Mouse (Mus musculus) macrophage (primary cell): ENCODE data around the gene Slc15a4. TPM values are rescaled to one million over a fixed set of nuclear protein-coding genes. Genes with fewer than 3 reads are reported as not detected.

Experiments
- H3K27ac ChIP-seq: fragments of 350-480 bp; formaldehyde crosslinking; 2 replicates; pipeline ENCODE4 v1.9.0; 2021
- H3K36me3 ChIP-seq: fragments of 350-480 bp; formaldehyde crosslinking; 2 replicates; pipeline ENCODE4 v1.9.0; 2021; ENCODE audit errors: inconsistent target
- H3K4me3 ChIP-seq: fragments of 350-480 bp; formaldehyde crosslinking; 2 replicates; pipeline ENCODE4 v1.9.0; 2021; ENCODE audit errors: inconsistent target
- H3K79me2 ChIP-seq: fragments of 350-480 bp; formaldehyde crosslinking; 2 replicates; pipeline ENCODE4 v1.9.0; 2021; ENCODE audit errors: inconsistent target
- WGBS: methylation state at CpG from one replicate; pipeline ENCODE4 v1.1.7; 2026; ENCODE audit warnings: inconsistent platforms; ENCODE audit not compliant: missing documents; 5-methylcytosine and 5-hydroxymethylcytosine counted together
- polyA plus RNA-seq: library from polyadenylated mRNA; stranded (reverse); fragments of 250-400 nt; gene quantifications from 3 replicates; pipeline ENCODE4 v1.2.4, GENCODE M21; 2018; ENCODE audit warnings: inconsistent platforms
- total RNA-seq, 78 experiments: library from RNA; depleted of rRNA; stranded (reverse); fragments of 250-400 nt; gene quantifications; 1 replicate in 9 of 78; 2 replicates in 24 of 78; 3 replicates in 43 of 78; 4 replicates in 2 of 78; pipeline ENCODE4 v1.2.4; 2018; ENCODE audit warnings: inconsistent platforms in 56 of 78

The Slc15a4 gene
- 100 to 1,000 TPM in 25 of 26 experiments, 10 to 100 TPM in 1; 89.5 to 362 (median 173) TPM for total RNA-seq (2018; cell fraction: chromatin; rRNA removed)
- total RNA-seq (2018; cell fraction: cytosol; rRNA removed), result 10 to 100 TPM; 31.3 to 87.6 (median 56.0) TPM
- total RNA-seq (2018; cell fraction: nucleus; rRNA removed), result 100 to 1,000 TPM in 24 of 26 experiments, 10 to 100 TPM in 2; 88.5 to 441 (median 144) TPM
- polyA plus RNA-seq, result 32.6 to 331 TPM (median 56.6 TPM) in 3 replicates

DNA sequence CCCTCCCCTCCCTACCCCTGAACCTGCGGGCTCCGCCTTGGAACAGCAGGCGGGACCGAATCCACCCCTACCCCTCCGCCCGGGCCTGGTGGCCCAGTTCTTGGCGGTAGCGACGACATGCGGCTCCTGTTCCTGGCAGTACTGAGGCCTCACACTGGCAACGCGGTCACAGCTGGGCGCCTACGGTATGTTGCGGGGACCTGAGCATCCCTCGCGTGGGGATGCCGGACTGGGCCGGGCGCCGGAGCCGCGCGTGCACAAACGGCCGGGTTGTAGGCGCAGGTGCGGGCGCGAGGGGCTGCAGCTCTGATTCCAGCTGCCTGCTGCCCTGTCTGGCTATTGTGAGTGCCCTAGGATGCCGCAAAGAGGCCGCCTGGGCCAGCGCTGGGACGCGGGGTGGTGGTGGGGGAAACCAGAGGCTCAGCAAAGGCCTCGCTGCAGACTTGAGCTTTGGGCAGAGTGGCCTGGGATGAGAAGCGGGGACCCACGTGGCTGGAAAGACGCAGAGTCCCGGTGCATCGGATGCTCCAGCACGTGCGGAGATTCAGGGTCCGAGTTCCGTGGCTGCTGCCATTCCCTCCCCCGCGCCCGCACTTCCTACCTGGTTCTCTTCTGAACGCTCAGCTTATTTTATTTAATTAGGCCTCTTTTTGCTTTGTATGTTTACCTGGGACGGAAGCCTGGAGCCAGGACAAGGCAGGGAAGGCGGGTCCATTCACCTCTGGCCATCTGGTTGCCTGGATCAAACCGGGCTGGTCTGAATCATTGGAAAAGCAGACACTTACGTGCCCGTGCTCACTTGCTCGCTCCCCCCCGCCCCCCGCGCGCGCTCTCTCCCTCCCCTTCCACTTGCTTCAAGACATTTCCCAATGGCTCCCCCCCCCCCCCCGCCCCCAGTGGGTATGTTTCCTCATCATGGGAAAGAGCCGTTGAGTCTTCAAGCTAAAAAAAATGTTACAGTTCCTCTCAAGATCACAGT lies at the start of gene Slc15a4, which contains the start of gene Glt1d1:
Slc15a4 (minus strand) TSS at position 731 of the 979 bp plus-strand sequence.
Glt1d1 (plus strand) TSS at position 96 of the 979 bp plus-strand sequence.
- no peak within 1 kb of the TSS for H3K27ac ChIP-seq
- 2% methylated on average over 43 of the region's 62 CpGs for WGBS
- no peaks in the 10 kb centered on the region for H3K36me3 ChIP-seq
- H3K4me3 ChIP-seq, result no peak within 1 kb of the TSS
- no peaks in the 10 kb centered on the region for H3K79me2 ChIP-seq

DNA sequence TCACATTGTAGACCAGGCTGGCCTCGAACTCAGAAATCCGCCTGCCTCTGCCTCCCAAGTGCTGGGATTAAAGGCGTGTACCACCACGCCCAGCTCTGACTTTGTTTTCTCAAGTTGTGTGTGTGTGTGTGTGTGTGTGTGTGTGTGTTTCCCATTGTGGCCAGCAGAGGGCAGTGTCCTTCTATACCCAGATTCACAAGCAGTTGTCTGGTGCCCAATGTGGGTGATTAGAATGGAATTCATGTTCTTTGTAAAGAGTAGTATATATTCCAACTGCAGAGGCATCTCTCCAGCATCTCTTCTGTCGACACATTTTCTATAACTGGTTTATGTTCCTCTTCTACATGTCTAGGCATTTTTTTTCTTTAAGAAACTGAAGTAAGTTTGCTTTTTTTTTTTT lies 45.8 kb upstream of the Slc15a4 start:
- H3K36me3 ChIP-seq, result no peaks in the 10 kb centered on the region
- WGBS, result 93% methylated on average over 5 of the region's 5 CpGs
- H3K27ac ChIP-seq, result no peak overlapping the region
- no peaks in the 10 kb centered on the region for H3K79me2 ChIP-seq
- no peak overlapping the region for H3K4me3 ChIP-seq

DNA sequence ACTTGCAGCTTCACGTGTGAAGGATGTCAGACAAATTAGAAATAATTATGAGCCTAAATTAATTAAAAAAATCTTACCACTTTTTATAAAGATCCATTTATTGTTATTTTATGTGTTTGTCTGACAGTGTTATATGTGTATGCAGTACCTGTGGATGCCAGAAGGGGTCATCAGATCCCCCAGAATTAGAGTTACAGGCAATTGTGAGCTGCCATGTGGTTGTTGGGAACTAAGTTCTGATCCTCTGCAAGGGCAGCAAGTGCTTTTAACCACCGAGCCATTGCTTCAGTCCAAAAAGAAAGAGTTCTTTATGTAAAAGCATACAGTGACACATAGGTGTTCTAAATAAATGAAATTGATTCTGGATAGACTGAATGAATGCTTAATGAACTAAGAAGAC lies 44.9 kb upstream of the Slc15a4 start:
- Histone ChIP-seq H3K36me3 (no peaks in the 10 kb centered on the region), H3K79me2 (no peaks in the 10 kb centered on the region), H3K27ac (no peak overlapping the region), H3K4me3 (no peak overlapping the region)
- WGBS, result 82% methylated on average over 2 of the region's 2 CpGs

DNA sequence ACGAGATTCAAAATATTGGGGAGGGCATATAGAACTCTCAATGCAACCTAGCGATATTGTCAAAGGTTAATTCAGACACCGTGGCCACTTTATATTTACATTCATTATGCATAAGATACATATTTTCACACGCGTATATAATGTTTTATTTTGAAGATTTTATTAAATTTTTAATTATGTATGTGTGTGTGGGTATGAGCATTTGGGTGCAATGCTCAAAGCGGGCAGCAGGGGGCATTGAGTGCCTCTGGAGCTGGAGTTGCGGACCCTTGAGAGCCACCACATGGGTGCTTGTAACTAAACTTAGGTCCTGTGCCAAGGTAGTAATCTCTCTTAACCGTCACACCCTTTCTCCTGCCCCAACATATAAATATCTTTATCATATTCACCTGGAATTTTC lies 41.2 kb upstream of the Slc15a4 start:
- Histone ChIP-seq H3K27ac (no peak overlapping the region), H3K79me2 (no peaks in the 10 kb centered on the region), H3K4me3 (no peak overlapping the region), H3K36me3 (no peaks in the 10 kb centered on the region)
- WGBS, result 97% methylated on average over 8 of the region's 8 CpGs

DNA sequence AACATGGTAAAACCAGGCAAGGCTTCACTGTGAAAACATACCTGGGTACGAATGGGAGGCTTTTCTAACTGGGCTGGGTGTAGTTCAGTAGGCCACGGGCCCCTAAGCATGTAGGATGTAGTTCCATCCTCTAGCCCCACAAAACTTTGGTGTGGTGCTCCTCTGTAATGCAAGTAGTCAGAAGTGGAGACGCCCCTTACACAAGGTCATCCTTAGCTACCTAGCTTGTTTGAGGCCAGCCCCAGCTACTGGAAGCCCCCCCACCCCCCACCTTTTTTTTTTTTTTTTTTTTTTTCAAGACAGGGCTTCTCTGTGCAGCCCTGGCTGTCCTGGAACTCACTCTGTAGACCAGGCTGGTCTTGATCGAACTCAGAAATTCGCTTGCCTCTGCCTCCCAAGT lies 28.3 kb upstream of the Slc15a4 start:
- 94% methylated on average over 4 of the region's 5 CpGs for whole genome bisulfite sequencing
- Histone ChIP-seq H3K36me3 (no peaks in the 10 kb centered on the region), H3K27ac (no peak overlapping the region), H3K4me3 (no peak overlapping the region), H3K79me2 (no peaks in the 10 kb centered on the region)

DNA sequence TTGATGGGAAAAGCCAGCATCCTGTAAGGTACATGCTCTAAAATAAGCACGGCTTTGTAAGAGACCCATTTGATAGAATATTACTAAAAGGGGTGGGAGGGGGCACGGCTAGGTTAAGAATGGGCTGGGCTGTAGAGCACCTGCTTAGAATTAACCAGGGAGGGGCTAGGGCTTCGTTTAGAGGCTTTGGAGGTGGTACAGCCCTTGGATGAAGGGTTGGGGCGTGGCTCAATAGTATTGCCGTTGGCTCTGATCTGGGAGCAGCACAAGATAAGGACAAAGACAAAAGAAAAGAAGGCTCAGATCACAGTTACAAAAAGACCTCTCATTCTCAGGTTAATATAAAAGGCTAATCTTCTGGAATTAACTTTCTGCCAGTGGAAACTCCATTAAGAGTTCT lies 27.6 kb upstream of the Slc15a4 start:
- WGBS, result 86% methylated on average over 5 of the region's 5 CpGs
- Histone ChIP-seq H3K4me3 (no peak overlapping the region), H3K27ac (no peak overlapping the region), H3K79me2 (no peaks in the 10 kb centered on the region), H3K36me3 (no peaks in the 10 kb centered on the region)

DNA sequence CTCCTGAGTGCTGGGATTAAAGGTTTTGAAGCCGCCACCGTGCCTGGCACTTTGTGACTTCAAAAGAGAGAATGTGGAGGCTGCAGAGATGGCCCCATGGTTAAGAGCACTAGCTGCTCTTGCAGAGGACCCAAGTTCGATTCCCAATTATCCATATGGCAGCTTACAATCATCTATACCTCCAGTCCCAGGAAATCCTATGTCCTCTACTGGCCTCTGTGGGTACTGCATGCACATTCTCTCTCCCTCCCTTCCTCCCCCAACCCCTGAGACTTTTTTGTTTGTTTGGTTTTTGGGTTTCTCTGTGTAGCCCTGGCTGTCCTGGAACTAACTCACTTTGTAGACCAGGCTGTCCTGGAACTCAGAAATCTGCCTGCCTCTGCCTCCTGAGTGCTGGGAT lies 26.6 kb upstream of the Slc15a4 start:
- Histone ChIP-seq H3K79me2 (no peaks in the 10 kb centered on the region), H3K4me3 (no peak overlapping the region), H3K36me3 (no peaks in the 10 kb centered on the region), H3K27ac (no peak overlapping the region)
- WGBS, result 86% methylated on average over 3 of the region's 3 CpGs

DNA sequence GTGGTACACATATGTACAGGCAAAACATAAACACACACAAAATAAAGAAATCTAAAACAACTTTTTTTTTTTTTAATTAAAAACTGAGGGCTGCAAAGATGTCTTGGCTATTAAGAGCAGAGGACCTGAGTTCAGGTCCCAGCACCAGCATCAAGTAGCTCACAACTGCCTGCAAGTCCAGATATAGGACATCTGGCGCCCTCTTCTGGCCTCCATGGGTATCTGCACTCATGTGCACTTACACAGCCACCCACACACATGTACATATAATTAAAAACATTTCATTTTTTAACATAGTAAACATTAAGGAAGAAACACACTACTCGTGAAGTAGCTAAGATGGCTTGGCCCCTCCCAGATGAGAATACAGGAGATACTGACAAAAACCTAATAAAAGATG lies 25.6 kb upstream of the Slc15a4 start:
- 92% methylated on average over 2 of the region's 2 CpGs for WGBS

DNA sequence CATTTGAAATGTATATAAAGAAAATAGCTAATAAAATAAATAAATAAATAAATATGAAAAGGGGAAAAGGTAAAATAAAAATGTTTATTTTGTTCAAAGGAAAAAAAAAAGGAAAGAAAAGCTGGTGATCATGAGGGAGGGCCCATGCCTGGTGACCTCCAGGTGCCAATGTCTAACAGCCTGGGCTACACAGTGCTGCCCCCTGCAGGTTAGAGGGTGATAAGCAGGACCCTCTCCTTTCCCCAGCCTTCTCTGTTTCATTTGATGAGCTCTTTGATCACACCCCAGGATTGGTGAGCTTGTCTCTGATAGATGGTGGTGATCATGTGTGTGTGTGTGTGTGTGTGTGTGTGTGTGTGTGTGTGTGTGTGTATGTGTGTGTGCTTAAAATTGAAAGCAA lies 16.4 kb upstream of the Slc15a4 start:
- Histone ChIP-seq H3K27ac (no peak overlapping the region), H3K79me2 (no peaks in the 10 kb centered on the region), H3K4me3 (no peak overlapping the region), H3K36me3 (no peaks in the 10 kb centered on the region)

More for the DNA sequence above, 25.6 kb upstream of the Slc15a4 start:
- Histone ChIP-seq H3K79me2 (no peaks in the 10 kb centered on the region), H3K36me3 (no peaks in the 10 kb centered on the region), H3K4me3 (no peak overlapping the region), H3K27ac (no peak overlapping the region)

DNA sequence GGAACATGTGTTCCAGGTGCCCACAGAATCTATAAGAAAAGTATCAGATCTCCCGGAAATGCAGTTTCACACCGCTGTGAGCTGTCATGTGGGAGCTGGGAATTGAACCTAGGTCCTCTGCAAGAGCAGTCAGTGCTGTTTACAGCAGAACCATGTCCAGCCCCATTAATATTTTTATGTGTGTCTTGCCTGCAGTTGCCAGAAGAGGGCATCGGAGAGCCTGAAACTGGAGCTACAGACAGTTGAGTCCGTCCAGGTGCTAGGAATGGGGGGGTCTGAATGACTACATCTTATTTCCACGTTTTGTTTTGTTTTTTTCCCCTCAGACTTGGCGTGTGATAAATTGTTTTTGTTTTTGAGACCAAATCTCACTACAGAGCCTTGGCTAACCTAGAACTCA lies 15.3 kb upstream of the Slc15a4 start:
- H3K36me3 ChIP-seq, result no peaks in the 10 kb centered on the region
- no peaks in the 10 kb centered on the region for H3K79me2 ChIP-seq
- no peak overlapping the region for H3K4me3 ChIP-seq
- no peak overlapping the region for H3K27ac ChIP-seq
- WGBS, result 76% methylated on average over 6 of the region's 6 CpGs

DNA sequence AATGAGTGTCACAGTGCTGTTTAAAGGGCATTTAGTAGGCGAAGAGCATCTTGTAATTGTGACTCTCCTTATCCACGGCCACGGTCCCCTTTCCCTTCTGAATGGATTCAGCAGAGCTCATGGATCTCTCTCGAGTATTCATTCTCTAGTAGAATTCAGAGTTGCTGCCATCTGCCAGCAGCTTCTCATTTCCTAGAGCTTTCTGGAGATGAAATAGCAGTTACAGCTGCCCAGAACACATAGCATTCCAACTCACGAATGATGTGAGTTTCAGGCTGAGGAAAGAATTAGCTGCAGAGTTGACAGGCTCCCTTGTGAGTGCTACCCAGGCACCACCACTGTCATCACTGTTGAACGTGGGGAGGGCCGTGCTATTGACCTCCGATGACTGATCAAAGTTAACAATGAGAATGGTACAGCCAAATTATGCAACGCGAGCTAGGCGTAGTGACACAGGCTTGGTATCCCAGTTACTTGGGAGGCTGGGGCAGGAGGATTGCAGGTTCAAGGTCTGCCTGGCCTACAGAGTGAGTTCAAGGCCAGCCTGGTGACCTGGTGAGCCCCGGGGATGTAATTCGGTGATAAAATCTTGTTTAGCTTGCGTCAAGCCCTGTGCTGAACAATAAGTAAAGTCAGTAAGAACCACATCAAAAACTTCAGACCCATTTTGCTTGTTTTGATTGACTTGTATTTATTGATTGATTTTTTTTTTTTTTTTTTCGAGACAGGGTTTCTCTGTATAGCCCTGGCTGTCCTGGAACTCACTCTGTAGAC lies 8.7 kb upstream of the Slc15a4 start:
- Histone ChIP-seq H3K27ac (no peak overlapping the region), H3K4me3 (no peak overlapping the region), H3K36me3 (no peaks in the 10 kb centered on the region), H3K79me2 (no peaks in the 10 kb centered on the region)
- 98% methylated on average over 12 of the region's 15 CpGs for WGBS

DNA sequence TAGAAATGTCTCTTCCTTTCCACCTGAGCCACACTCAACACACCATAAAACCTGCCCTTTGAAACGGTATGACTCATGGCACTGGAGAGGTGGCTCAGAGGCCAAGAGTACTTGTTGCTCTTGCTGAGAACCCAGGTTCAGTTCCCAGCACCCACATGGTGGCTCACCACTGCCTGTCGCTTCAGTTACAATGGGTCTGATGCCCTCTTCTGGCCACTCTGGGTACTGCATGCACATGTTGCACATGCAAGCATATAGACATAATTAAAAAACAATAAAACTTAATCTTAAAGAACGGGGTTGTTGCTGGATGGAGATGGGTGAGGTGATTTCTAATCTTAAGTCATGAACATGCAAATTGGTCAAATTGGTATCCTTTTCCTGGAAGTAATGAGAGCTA lies 7.7 kb upstream of the Slc15a4 start:
- no peaks in the 10 kb centered on the region for H3K79me2 ChIP-seq
- WGBS, result 93% methylated on average over 3 of the region's 3 CpGs
- no peak overlapping the region for H3K4me3 ChIP-seq
- H3K27ac ChIP-seq, result no peak overlapping the region
- H3K36me3 ChIP-seq, result no peaks in the 10 kb centered on the region

DNA sequence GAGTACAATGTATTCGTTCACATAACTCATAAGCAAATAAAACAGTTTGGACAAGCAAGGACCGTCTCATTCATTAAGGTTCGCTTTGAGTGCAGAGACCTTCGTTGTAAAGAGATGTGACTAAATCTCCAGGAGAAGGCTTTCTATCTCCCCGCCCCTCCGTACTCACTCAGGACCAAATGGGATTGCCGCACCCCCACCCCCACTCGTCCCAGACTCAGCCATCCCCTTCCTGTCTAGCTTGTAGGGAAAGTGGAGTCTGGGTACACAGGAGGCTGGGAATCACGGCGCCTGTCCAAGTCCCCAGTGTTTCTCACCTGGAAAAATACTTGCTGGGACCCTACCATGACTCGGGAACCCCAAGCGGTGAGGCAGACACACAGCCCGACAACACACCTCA lies 6.9 kb upstream of the Slc15a4 start:
- no peaks in the 10 kb centered on the region for H3K36me3 ChIP-seq
- WGBS, result 95% methylated on average over 12 of the region's 13 CpGs
- no peaks in the 10 kb centered on the region for H3K79me2 ChIP-seq
- H3K4me3 ChIP-seq, result no peak overlapping the region
- no peak overlapping the region for H3K27ac ChIP-seq

DNA sequence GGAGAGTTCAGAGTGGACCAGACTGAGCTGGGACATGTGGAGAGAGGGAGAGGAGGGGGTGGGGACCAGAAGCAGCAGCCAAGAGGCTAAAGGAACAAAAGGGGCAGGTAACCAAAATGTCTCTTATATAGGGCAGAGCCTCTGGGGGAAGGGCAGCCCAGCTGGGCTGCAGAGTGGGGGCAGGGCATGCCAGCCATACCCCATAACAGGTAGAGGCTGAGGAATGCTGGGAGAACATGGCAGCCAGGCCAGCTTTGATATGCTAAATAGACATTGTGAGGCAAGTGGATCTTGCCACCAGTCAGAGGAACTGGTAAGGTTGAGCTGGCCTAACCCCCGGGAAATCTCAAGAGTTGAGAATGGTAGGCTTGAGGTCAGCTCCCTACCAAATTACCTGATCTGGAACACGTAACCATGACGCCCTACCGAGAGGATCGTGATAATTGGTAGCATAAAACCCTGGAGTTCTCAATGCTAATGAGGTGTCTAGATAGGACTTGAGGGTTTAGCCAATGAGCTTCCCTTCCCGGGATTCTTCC lies 6.4 kb upstream of the Slc15a4 start:
- no peak overlapping the region for H3K4me3 ChIP-seq
- H3K36me3 ChIP-seq, result no peaks in the 10 kb centered on the region
- WGBS, result 83% methylated on average over 6 of the region's 6 CpGs
- H3K27ac ChIP-seq, result no peak overlapping the region
- H3K79me2 ChIP-seq, result no peaks in the 10 kb centered on the region
